Mouse (Mus musculus) heart, postnatal 4 days (tissue): Measurements from ENCODE around the gene Dennd6a. TPM values are rescaled to one million over a fixed set of nuclear protein-coding genes. Genes with fewer than 3 reads are reported as not detected.
A peak's percentile ranks its signal among the peaks of the same experiment; 100 is the strongest.
"Not testable (repeated sequence)": the region's sequence is repeated elsewhere in the genome, so short reads cannot be mapped to it uniquely, and the experiment has no call there.

Source experiments
- DNase-seq: peaks from one replicate; pipeline ENCODE4 v3.0.0; 2021
- total RNA-seq, 2 experiments: library from RNA; stranded (reverse); gene quantifications; 2 replicates each; pipeline ENCODE4 v1.2.3; 2021

Gene Dennd6a
- total RNA-seq: 10 to 100 TPM; 20.9 to 24.5 TPM

DNA sequence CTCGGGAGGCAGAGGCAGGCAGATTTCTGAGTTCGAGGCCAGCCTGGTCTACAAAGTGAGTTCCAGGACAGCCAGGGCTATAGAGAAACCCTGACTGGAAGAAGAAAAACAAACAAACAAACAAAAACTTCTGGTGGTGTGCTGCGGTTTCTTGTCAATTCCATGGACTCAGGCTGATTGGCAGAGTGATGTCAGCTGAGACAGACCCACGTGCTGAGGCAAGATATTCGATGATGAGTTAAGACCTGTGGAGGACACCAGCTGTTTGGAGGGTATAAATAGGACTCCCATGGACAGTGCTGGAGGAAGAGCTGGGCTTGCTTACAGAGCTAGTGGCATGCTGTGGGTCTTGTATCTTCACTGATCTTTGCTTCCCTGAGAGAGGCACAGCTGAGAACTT lies at the start of gene Dennd6a:
Gene Dennd6a, plus strand, starts transcription at position 301 of the 400 bp plus-strand sequence.
- DNase-seq: not testable (repeated sequence)

GRCm38 (mm10) chr14:26525955-26526354 lies 47.7 kb upstream of the Dennd6a start:
- DNase-seq: no peak

GRCm38 (mm10) chr14:26528296-26528695 lies 45.4 kb upstream of the Dennd6a start:
- DNase-seq: no peak

DNA sequence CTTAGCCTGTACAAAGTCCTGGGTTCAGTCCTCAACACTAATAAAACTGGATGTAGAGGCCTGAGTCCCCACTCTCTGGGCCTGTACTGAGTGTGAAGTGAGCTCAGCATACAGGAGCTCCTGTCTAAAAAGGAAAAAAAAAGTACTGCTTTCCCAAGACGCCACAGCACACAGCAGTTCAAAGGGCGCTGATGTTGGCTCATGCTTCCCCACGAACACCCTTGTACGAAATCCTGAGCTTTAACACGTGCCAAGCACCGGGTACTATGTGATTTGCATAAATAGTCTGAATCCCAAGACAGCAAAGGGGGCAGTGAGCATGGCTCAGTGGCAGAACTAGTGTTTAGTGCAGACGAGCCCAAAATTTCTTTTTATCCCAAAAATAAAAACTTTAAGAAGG lies 43.3 kb upstream of the Dennd6a start:
- no peak for DNase-seq

- DNase-seq: no peak
Observed at GRCm38 (mm10) chr14:26531410-26532313, 42.0 kb upstream of the Dennd6a start.

DNA sequence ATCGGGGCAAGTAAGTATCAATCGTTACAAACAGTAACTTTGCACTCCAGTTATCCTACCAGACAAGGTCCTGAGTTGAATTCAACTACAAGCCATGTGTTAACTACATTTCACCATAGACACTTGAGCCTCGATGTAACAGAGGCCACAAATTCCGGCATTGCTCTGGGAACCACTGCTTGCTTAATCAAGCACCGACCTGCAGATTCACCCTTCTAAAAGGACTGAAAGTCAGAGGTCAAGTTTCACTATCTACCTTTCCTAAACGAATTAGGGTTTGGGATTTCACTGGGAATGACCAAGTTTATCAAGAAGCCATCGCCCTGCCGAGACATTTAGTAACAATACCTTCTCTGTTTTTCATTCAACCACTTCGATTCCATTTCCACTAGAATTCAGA lies 40.9 kb upstream of the Dennd6a start:
- no peak for DNase-seq

- DNase-seq: no peak
Observed at GRCm38 (mm10) chr14:26533267-26533666, 40.4 kb upstream of the Dennd6a start.

GRCm38 (mm10) chr14:26533821-26534756 lies 39.6 kb upstream of the Dennd6a start:
- peak; percentile 63 for DNase-seq

DNA sequence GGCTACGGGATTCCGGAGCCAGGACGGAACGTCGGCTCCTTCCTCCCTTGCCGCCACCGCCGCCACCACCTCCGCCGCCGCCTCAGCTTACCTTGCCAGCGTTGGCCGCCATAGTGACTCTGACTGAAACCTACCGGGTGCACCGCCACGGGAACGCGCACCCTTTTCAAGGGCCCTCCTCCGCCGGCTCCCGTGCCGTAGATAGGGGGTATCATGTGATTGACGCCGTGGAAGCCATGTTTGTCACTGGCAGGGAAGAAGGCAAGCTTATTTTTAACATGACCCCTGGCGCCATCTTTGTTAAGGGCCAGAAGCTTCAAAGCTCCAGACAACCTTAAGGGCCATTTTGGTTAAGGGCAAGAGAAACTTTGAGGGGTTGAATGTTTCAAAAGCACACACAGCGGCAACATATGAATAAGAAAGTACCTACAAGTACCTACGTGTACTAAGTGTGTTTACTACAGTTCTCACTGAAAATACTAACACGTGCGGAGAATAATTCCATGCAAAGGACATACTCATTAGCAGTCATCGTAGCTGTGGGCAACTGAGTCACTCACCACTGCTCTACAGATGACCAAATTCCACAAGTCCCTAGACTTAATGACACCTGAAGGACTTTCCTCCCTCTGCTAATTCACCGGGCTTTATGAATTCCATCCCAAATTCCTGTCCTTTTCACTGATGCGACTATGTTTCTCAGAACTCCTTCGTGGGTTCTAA lies 38.7 kb upstream of the Dennd6a start, which contains the start of gene Slmap:
Gene Slmap, minus strand, starts transcription at position 175 of the 723 bp plus-strand sequence.
- peak; percentile 100 for DNase-seq

DNA sequence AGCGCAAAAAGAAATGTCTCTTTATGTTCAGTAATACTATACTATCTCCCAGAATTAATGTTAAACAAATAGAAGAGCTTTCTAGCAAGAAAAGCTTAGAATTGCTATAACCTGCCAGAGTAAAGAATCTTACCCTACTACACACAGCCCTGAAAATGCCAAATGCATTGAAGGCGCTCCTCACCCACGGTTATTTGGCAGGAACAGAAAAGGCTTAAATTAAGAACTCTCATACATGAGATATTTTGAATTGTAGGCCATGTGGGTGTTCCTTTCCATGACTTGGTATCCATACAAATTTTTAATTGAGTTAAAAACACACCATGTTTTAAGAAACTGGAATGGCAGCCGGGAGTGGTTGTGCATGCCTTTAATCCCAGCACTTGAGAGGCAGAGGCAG lies 34.4 kb upstream of the Dennd6a start:
- DNase-seq: no peak

DNA sequence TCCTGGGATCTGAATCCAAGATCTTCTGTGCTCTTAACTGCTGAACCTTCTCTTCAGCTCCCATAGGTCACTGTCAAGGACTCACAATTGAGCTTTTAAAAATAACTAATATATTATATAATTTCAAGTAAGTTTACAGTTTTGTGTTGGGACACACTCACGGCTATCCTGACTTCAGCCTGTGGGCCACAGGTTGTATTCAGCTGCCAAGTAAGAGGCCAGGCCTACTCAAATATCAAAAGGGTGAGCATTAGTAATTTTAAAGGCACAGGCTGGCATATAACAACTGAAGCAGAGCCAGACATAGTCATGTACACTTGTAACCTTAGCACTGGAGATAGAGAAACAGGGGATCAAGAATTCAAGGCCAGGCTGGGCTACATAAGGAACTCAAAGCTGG lies 33.1 kb upstream of the Dennd6a start:
- DNase-seq: no peak

DNA sequence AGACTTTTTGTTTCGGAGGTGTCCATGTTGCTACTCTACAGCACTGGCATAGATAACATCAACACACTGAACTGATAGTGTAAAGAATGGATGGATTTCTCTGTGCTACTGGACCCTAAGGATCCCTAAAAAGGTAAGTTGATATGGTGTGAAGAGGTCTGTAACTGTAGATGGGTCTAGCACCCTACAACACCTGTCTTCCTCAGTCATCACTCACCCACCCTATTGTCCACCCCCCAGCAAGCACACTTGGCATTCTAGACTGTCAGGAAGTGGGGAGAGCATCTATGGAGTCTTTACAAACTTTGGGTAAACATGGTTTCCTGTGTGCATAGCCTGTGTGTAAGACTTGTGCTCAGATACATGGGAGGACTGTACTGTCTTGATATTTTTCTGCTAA lies 31.5 kb upstream of the Dennd6a start:
- no peak for DNase-seq

DNA sequence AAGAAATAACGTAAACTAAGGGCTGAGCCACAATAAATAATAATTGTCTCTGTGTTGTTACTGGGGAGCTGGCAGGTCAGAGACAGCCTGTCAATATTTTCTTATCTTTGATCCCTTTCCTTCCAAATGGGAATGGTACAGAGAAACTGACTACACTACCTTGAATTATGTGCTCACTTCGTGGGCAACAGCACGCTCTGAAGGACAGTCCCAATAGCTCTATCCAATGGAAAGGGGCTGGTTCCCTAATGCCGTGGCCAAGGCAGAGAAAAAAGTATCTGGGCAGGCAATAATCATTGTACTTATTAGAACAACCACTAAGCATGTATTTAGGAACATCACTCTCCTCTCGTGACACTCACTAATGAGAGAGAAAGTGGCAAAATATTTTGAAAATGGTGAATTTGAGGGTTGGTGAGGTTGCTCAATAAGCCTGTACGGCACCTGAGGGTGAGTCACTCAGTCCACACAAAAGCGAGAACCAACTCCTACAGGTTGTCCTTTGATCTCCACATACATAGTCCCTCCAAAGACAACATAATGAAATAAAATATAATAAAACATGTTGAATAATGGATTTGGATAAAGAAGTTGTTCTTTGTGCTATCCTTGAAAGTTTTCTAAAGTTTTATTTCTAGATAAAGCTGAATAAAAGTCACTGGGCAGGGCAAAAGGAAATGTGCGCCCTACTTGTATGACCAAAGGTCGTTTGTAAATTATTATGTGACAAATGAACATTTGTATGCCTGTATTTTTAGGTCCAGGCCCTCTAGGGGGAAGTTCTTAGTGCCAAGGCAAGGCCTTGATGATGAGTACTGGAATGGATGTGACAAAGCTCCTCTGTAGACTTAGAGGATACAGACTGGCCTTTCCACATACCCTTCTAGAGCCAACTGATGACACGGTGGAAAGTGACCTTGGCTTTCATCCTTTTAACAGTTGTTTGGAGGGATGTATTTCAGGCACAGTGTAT lies 25.9 kb upstream of the Dennd6a start:
- DNase-seq: no peak

GRCm38 (mm10) chr14:26550712-26551111 lies 22.9 kb upstream of the Dennd6a start:
- DNase-seq: no peak

GRCm38 (mm10) chr14:26552441-26552840 lies 21.2 kb upstream of the Dennd6a start:
- no peak for DNase-seq

DNA sequence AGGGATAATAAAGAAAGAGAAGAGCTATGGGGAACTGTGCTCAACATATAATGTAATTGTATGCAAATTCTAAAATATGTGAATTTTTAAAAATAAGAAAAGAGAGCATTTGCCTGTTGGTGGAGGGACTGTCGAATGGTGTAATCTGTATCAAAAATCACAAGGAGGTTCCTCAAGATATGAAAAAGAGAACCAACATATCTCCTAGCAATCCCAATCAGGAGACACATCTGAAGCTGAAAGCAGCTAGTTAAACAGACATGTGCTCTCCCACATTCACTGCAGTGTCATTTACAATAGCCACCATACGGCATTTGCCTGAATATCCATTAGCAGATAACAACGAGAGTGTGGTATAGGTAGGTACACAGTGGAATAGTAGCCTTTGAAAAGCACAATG lies 20.8 kb upstream of the Dennd6a start:
- DNase-seq: no peak

GRCm38 (mm10) chr14:26557581-26557980 lies 16.1 kb upstream of the Dennd6a start:
- DNase-seq: no peak

DNA sequence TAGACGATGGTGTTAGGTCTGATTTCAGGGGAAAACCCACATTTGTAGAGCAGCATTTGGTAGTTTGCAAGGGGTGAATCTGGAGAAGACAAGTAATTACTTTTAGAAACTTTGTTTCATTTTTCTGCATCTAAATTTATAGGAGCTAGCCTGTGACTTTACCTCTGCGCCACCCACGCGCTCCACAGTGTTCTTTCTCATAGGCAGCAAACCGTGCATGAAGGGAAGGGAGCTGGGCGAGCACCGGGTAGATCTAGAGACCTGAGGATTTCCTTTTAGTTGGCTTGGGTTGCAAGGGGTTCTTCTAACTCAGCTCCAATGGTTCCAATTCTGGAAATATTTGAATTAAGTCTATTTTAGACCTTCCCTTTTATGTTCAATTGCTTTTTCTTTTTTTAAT lies 15.1 kb upstream of the Dennd6a start:
- DNase-seq: no peak

DNA sequence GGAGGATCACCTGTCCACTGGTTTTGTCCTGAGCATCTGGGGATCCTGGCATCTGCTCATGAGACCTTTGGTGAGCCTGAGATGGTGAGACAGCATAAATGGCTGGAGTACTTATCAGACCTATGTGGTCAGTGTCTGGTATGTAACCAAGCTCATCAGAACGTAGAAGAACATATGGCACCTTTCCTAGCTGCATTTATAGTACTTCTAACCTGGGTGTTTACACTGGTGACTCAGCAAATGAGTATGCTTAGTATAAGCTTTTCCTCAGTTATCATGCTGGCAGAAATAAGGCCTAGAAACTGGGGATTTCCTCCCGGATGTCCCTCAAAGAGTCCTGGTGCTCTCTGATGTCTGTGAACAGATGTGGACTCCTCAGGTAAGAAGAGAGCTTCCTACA lies 11.4 kb upstream of the Dennd6a start:
- no peak for DNase-seq

DNA sequence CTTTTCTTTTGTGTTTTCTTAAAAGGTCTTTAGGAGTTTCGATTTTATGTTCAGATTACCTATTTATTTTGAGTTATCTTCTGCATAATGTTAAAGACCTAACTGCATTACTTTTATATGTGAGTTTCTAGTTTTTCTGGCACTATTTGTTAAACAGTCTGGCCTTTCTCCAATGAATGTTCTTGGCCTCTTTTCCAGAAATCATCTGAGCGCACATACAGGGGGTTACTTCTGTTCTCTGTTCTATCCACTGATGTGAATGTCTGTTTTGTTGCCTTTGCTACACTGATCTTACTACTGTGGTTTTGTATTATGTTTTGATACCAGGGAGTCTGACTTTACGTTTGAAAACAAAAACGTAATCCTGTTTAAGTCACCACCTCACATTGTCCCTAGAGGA lies 3.8 kb upstream of the Dennd6a start:
- no peak for DNase-seq
